Mouse (Mus musculus) spleen, postnatal 14 days (tissue): ENCODE results near the gene Uhrf1.

Experiments
- DNase-seq, 2 experiments: peaks; one replicate each; pipeline ENCODE4 v3.0.0; 2021 to 2022; ENCODE audit warnings: low spot score in 2 of 2

Gene Uhrf1

DNA sequence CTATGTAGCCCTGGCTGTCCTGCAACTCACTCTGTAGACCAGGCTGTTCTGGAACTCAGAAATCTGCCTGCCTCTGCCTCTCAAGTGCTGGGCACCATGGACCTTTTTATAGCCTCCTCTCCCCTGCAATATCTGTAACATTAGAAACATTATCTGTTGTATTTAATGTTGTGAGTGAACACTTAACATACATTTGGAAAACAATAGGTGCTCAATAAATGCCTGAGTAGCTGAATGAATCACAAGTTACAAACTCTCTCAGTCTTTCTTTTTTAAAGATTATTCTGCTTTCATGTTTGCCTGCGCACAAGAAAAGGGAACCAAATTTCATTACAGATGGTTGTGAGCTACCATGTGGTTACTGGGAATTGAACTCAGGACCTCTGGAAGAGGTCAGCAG, 4.9 kb upstream of the Uhrf1 start:
- DNase-seq: no peak

DNA sequence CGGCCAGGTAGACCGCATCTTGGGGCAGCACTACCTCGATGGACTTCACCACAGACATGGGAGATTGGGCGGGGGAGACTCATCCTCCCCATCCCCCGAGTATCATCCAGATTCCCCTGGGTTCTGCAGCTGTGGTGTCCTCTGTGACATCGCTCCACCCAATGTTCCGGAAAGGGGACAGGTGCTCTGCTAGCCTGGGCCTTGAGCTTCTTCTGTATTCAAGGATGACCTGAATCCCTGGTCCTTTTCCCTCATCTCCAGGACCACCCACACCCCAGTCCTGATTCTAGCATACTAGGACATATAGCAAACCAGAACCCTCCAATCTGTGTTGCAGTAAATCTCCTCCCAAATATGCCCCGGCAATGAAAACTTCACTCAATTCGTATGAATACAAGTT, 2.9 kb upstream of the Uhrf1 start, which contains the start of gene Arrdc5:
TSS of gene Arrdc5 (minus strand) at position 101 of the 400 bp plus-strand sequence.
- no peak for DNase-seq

DNA sequence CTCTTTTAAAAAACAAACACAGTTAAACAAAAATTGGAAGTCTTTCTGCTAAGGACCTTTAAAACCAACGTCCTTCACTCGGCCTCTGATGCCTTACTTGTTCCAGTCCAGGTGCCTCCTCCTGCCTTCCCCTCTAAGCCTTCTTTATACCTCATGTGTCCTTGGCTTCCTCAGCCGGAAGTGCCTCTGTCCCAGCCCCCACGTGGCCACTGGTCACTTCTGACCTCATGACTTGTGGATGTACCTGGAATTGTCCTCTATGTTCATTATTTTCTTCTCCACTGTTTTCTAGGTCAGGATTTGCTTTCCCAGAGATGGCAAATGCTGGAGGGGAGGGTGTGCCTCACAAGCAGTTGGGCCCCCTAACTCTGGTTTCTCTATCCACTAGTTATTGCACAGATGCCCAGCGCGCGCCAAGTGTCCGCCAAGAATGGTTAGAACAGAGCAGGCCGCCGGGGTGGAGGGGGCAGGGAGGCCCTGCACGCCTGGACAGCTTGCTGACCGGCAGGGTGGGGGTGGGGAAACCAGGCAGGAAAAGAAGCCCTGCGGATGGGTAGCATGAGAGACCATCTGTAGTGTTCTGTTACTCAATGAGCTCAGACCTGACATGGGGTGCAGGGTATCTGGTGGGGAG, 641 bp upstream of the Uhrf1 start:
- no peak for DNase-seq

- DNase-seq: peak; percentile 96
These were observed 896 bp downstream of the Uhrf1 start for GRCm38 (mm10) chr17:56303847-56304586.

DNA sequence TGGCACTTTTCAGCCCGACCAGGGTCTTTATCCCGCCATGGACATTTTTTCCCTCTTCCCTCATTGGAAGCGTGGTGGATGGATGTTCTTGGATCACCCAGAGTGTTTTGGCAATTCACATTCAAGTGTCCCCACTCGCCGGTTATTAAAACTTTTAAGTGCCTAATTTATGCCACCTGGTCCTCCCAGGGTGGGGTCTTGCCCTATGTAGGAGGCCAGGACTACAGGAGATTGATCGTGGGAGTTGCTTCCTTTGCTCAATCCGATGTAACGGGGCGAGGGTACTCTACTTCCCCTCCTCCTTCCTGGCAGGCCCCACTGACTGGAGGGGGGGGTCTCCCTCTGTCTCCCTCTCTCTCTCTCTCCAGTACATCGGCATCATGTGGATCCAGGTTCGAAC, 1.6 kb downstream of the Uhrf1 start:
- no peak for DNase-seq

- DNase-seq: no peak
These were observed 2.0 kb downstream of the Uhrf1 start for GRCm38 (mm10) chr17:56305156-56305555.

GRCm38 (mm10) chr17:56305826-56306225, 2.7 kb downstream of the Uhrf1 start:
- DNase-seq: peak in 1 of 2 experiments; percentile 33

DNA sequence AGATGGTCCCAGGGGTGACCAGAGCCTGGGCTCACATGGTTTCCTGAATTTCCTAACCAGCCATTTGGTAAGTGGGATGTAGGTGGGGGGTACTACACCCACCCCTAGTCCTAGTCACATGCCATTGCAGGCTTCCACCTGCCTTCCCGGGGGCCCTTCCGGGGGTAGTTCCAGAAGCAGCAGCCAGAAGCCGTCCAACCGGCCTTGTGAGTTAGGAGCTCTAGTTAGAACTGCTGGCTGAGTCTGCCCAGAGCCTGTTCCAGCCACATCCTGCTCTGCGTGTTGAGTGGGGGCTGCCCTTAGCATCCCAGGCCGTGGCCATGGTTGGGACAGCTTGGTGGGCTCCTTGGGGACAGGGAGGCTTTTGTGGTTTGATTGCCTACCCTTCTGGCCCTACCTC, 5.0 kb downstream of the Uhrf1 start:
- no peak for DNase-seq

DNA sequence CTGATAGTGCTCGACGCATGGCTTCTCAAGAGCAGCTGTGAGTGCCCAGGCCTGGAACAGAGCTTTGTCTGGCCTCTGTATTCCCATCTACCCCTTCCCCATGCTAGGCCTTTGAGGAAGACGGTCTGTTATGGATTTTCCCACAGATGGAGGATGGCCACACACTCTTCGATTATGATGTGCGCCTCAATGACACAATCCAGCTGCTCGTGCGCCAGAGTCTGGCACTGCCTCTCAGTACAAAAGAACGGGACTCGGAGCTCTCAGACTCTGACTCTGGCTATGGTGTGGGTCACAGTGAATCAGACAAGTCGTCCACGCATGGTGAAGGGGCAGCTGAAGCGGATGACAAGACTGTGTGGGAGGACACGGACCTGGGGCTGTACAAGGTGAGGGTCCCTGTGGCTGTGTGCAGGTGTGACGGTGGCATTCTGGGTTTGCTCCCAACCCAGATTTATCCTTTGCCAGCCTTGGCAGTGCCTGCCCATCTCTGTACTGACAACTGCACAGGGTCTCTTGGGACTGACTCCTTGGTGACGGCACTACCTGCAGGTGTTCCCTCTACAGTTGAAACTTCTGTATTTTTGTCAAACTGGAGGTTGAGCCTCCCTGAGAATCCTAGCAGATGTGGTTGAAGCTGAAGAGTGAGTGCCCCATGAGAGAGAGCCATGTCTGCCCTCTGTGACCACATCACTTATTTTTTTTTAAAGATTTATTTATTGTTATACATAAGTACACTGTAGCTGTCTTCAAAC, 6.2 kb downstream of the Uhrf1 start:
- DNase-seq: no peak

GRCm38 (mm10) chr17:56324419-56324818, 21.3 kb downstream of the Uhrf1 start:
- no peak for DNase-seq

DNA sequence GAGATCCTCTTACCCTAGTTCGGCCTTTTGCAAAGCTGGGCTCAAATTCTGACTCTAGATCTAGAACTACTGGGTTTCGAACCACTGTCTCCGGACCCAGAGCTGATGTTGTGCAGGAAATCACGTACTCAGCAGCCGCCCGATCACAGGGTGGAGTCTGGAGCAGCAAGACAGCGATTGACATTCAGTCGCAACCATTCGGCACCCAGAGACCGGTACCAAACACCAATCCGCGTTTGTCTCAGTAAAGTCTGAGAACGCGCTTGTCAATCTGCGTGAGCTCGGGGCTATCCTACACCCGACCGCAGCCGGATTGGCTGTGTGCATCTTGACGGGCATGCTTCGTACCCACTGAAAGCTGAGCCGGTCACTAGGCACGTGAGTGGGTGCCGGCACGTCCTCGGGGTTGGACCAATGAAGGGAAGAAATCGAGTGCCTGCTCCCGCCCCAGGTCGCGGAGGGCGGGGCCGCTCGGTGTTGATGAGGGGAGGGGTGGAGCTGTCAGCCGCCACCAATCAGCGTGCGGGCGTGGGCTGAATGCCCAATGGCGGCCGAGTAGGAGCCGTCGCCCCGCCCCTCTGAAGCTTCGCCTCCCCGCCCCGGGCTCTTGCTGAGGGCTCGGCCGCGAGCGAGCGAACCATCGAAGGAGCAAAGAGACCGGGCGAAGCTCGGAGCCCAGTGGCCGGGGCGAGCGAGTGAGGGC, 22.5 kb downstream of the Uhrf1 start, which contains the start of gene Kdm4b:
TSS of gene Kdm4b (plus strand) at position 613 of the 703 bp plus-strand sequence.
- DNase-seq: peak; percentile 97

DNA sequence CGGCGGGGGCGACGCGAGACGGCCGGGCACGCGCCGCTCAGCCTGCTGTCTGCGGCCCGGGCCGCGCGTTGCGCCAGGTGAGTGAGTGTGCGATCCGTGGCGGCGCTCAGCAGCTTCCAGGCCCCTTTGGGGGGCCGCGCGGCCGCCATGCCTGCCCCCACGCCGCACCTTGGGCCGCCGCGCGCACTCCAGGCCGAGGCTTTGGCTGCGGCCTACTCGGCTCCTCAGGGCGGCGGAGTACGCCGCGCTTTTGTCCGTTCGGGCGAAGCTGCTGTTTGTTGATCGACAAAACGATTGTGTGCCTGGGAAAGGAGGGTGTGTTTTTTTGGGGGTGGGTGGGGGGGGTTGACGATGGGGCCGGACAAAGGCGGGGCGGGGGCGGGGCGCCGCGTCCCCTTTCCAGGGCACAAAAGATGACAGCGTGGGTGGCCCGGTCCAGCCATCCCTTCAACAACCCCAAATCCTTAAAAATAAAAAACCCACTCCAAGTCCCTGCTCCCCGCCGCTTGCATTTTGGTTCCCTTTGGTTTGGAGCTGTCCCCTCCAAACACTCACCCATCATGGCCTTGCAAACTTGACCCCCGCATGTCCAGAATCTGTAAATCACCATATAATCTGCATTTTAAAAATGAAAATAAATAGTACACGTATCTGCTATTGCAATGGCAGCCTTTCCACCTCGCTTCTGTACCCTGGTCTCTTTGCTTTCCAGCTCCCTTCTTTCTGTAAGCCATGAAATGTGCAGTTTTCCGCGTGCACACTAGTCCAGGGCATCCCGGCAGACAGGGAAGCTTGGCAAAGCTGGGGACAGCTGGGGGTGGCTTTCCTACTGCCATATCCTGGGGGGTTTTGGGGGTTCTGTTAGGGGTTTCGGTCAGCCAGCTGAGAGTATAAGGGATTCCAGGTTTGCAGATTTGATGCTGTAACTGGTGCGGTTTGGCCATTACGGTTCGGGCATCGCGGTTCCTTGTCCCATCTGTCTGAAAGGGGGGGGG, 23.3 kb downstream of the Uhrf1 start:
- DNase-seq: no peak

- DNase-seq: no peak
These were observed 26.1 kb downstream of the Uhrf1 start for GRCm38 (mm10) chr17:56329267-56329666.

DNA sequence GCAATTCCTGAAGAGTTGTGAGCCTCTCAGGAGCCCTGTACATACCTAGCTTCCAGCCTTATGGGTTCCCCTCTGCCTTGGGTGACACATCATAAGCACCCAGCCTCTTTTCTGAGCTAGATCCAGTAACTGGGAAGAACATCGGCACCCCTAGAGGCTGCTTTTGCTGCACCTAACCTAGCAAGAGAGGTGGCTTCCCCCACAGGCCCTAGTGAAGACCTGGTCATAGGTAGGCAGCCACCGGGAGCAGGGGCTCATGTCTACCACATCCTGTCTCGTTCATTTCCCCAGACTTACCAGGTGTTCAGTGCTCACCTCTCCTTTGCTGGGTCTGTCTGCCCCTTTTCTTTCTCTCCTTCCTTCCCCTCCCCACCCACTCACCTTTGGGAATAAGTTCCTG, 27.2 kb downstream of the Uhrf1 start:
- DNase-seq: no peak

DNA sequence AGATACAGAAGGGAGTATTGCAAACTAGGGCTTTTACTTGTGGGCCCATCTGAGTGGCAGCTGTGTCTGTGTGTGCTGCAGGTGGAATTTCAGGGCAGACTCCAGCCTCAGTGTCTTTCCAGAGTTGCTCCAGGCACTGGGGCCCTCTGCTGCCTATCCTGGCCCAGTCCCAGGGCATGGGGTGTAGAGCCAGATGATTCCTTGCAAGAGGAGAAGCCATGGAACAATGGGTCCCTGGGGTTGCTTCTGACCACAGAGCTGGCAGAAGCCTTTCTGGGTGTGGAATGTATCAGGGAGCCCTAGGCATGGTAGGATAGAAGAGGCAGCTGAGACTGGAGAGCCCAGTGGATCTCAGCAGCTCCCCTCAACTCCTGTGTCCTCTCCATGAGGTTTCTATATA, 28.1 kb downstream of the Uhrf1 start:
- DNase-seq: no peak

DNA sequence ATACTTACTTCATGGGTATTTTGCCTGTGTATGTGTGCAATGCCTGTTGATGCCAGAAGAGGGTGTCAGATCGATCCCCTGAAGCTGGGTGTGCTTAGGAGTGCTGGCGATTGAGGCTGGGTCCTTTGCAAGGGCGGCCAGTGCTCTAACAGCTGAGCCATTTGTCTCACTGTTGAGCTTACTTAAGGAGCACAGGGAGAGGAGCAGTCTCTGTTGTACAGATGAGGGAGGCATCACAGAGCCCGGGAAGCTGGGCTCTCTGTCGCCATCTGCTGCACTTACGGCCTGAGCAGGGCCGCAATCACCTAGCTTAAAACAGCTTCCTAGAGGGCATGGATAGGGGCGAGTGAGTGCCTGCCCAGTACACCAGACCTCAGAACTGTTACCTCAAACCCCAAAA, 29.9 kb downstream of the Uhrf1 start:
- no peak for DNase-seq

- DNase-seq: peak in 1 of 2 experiments; percentile 43
These were observed 34.1 kb downstream of the Uhrf1 start for GRCm38 (mm10) chr17:56337190-56337589.

DNA sequence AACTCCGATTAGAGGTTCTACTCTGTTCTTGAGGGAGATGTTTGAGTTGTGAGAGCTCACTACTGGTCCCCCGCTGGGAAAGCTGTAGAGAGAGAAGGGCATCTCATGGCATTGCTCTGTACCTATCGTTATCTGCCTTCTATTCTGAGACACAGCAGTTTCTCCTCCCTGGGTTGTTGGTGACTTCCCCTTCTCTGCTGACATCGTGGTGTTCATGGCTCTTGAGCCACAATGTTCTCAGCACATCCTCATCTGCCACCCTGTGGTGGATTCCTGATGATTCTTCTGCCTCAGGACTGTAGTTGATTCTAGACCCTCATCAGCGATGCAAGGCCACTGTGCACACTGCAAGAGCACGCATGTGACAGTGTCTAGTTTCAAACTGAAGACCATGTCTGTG, 34.7 kb downstream of the Uhrf1 start:
- no peak for DNase-seq

- DNase-seq: peak; percentile 53 to 73
These were observed 35.8 kb downstream of the Uhrf1 start for GRCm38 (mm10) chr17:56338909-56339308.

GRCm38 (mm10) chr17:56340717-56341116, 37.6 kb downstream of the Uhrf1 start:
- no peak for DNase-seq

GRCm38 (mm10) chr17:56343466-56343865, 40.3 kb downstream of the Uhrf1 start:
- no peak for DNase-seq
